Mouse (Mus musculus) heart, embryonic 15.5 days (tissue): ENCODE data around the gene Unk. TPM values are rescaled to one million over a fixed set of nuclear protein-coding genes. Genes with fewer than 3 reads are reported as not detected.
A peak's percentile ranks its signal among the peaks of the same experiment; 100 is the strongest.

Experiments
- ATAC-seq: fragments of 200-750 bp; cut with Nextera tagmentation; replicated peaks from 2 replicates; pipeline ENCODE4 v1.8.0; 2017; ENCODE audit warnings: low read depth, moderate TSS enrichment; ENCODE audit not compliant: insufficient number of reproducible peaks, insufficient read depth, low FRiP score
- H3K27ac ChIP-seq: fragments of 300-500 bp; sonication (generic); 2 replicates; pipeline ENCODE4 v1.5.1; 2015; ENCODE audit warnings: mild to moderate bottlenecking, inconsistent platforms
- H3K27me3 ChIP-seq: fragments of 300-500 bp; sonication (generic); 2 replicates; pipeline ENCODE4 v1.6.1; 2015; ENCODE audit warnings: inconsistent platforms
- H3K36me3 ChIP-seq: fragments of 300-500 bp; sonication (generic); 2 replicates; pipeline ENCODE4 v1.6.1; 2015; ENCODE audit warnings: mild to moderate bottlenecking, inconsistent platforms
- H3K4me1 ChIP-seq: fragments of 300-500 bp; sonication (generic); replicated peaks from 2 replicates; pipeline ENCODE4 v1.6.1; 2015; ENCODE audit warnings: inconsistent platforms
- H3K4me2 ChIP-seq: fragments of 300-500 bp; sonication (generic); 2 replicates; pipeline ENCODE4 v1.6.1; 2015; ENCODE audit warnings: inconsistent platforms, mild to moderate bottlenecking, moderate library complexity
- H3K4me3 ChIP-seq: fragments of 300-500 bp; sonication (generic); 2 replicates; pipeline ENCODE4 v1.5.1; 2015; ENCODE audit warnings: mild to moderate bottlenecking, inconsistent platforms
- H3K9ac ChIP-seq: fragments of 300-500 bp; sonication (generic); 2 replicates; pipeline ENCODE4 v1.6.1; 2015; ENCODE audit warnings: mild to moderate bottlenecking, inconsistent platforms
- H3K9me3 ChIP-seq: fragments of 300-500 bp; sonication (generic); replicated peaks from 2 replicates; pipeline ENCODE4 v1.6.1; 2016; ENCODE audit warnings: inconsistent platforms
- WGBS: fragments of 180-500 bp; shearing (Covaris S2); methylation state at CpG from one replicate; pipeline ENCODE4 v1.1.7; 2015; ENCODE audit warnings: mixed read lengths; 5-methylcytosine and 5-hydroxymethylcytosine counted together
- polyA plus RNA-seq: library from polyadenylated mRNA; unstranded; fragments of >200 nt; fragmentation: Nextera tagmentation; extraction: Ambion mirVana; gene quantifications from 2 replicates; pipeline ENCODE4 v1.2.1, GENCODE M21; 2015

Unk gene
- polyA plus RNA-seq, 1 experiment from 2014 or later: 19.5 TPM

GRCm38 (mm10) chr11:116071510-116071909 lies 41.4 kb downstream of the Unk start:
- no peaks in the 10 kb centered on the region for H3K36me3 ChIP-seq
- H3K4me2 ChIP-seq: no peak overlapping the region
- H3K27ac ChIP-seq: no peak overlapping the region
- H3K9me3 ChIP-seq: no peaks in the 10 kb centered on the region
- WGBS: 61% methylated on average over 5 of the region's 5 CpGs
- no peak overlapping the region for H3K4me3 ChIP-seq
- peaks cover 13% of the 10 kb centered on the region for H3K4me1 ChIP-seq
- no peaks in the 10 kb centered on the region for H3K27me3 ChIP-seq
- no peak for ATAC-seq
- no peak overlapping the region for H3K9ac ChIP-seq

DNA sequence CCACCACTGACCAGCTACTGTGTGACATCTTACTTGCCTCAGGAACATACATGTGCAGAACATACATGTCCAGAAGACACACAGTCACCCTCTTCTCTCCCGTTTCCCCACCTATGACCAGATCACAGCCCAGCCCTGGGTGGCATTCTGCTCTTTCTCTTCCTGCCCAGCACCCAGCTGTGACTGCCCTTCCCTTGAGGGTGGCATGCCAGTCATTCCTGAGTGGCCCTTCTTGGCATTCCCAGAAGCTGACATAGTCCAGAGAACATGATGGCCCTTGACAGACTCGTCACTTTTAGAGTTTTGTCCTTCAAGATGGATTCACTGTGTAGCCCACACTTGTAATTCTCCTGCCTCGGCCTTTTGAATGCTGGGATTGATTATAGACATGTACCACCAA lies 42.5 kb downstream of the Unk start:
- H3K9ac ChIP-seq: no peak overlapping the region
- no peak for ATAC-seq
- no peak overlapping the region for H3K4me3 ChIP-seq
- no peaks in the 10 kb centered on the region for H3K27me3 ChIP-seq
- H3K36me3 ChIP-seq: no peaks in the 10 kb centered on the region
- no peak overlapping the region for H3K27ac ChIP-seq
- no peak overlapping the region for H3K4me2 ChIP-seq
- no peaks in the 10 kb centered on the region for H3K9me3 ChIP-seq
- WGBS: 62% methylated on average over 3 of the region's 3 CpGs
- H3K4me1 ChIP-seq: peaks cover 24% of the 10 kb centered on the region

GRCm38 (mm10) chr11:116074436-116074991 lies 44.4 kb downstream of the Unk start:
- Histone ChIP-seq H3K27ac (no peak overlapping the region), H3K36me3 (peaks cover 2% of the 10 kb centered on the region; the same call in 1 of the 2 replicates), H3K4me2 (no peak overlapping the region), H3K4me1 (peaks cover 34% of the 10 kb centered on the region), H3K9me3 (no peaks in the 10 kb centered on the region), H3K4me3 (no peak overlapping the region), H3K27me3 (no peaks in the 10 kb centered on the region), H3K9ac (no peak overlapping the region)
- no peak for ATAC-seq
- 50% methylated on average over 7 of the region's 7 CpGs for WGBS

- Histone ChIP-seq H3K9me3 (no peaks in the 10 kb centered on the region), H3K4me1 (peaks cover 34% of the 10 kb centered on the region), H3K27ac (no peak overlapping the region), H3K36me3 (peaks cover 14% of the 10 kb centered on the region; the same call in 1 of the 2 replicates), H3K9ac (no peak overlapping the region), H3K4me3 (no peak overlapping the region), H3K27me3 (no peaks in the 10 kb centered on the region), H3K4me2 (no peak overlapping the region)
- no peak for ATAC-seq
- 37% methylated on average over 20 of the region's 20 CpGs for WGBS
Observed at GRCm38 (mm10) chr11:116075539-116076265, 45.6 kb downstream of the Unk start.

GRCm38 (mm10) chr11:116076266-116076540 lies 46.1 kb downstream of the Unk start:
- WGBS: 60% methylated on average over 7 of the region's 7 CpGs

GRCm38 (mm10) chr11:116076836-116077235 lies 46.7 kb downstream of the Unk start:
- peak overlapping the region; percentile 19; the same call in 1 of the 2 replicates for H3K9ac ChIP-seq
- H3K27me3 ChIP-seq: no peaks in the 10 kb centered on the region
- ATAC-seq: no peak
- no peaks in the 10 kb centered on the region for H3K9me3 ChIP-seq
- peak overlapping the region; percentile 49 for H3K27ac ChIP-seq
- 58% methylated on average over 7 of the region's 7 CpGs for WGBS
- H3K4me2 ChIP-seq: peak overlapping the region; percentile 50; the same call in 1 of the 2 replicates
- peaks cover 34% of the 10 kb centered on the region for H3K4me1 ChIP-seq
- H3K4me3 ChIP-seq: peak overlapping the region; percentile 25
- H3K36me3 ChIP-seq: peaks cover 25% of the 10 kb centered on the region

More at GRCm38 (mm10) chr11:116076266-116076540, 46.1 kb downstream of the Unk start:
- Histone ChIP-seq H3K27ac (no peak overlapping the region), H3K9ac (no peak overlapping the region), H3K9me3 (no peaks in the 10 kb centered on the region), H3K4me1 (peaks cover 34% of the 10 kb centered on the region), H3K4me3 (no peak overlapping the region), H3K36me3 (peaks cover 19% of the 10 kb centered on the region), H3K27me3 (no peaks in the 10 kb centered on the region), H3K4me2 (no peak overlapping the region)
- ATAC-seq: no peak

GRCm38 (mm10) chr11:116077446-116078204 lies 47.5 kb downstream of the Unk start, which contains the start of gene Unc13d:
Unc13d (minus strand) TSS chr11:116077961.
- Histone ChIP-seq H3K36me3 (peaks cover 33% of the 10 kb centered on the region), H3K4me3 (peak within 1 kb of the TSS; percentile 25), H3K9me3 (no peaks in the 10 kb centered on the region), H3K4me1 (peaks cover 34% of the 10 kb centered on the region), H3K9ac (0 out of 2 replicates have a peak within 1 kb of the TSS, but pooled peaks have one; percentile 19), H3K27me3 (no peaks in the 10 kb centered on the region), H3K4me2 (peak within 1 kb of the TSS; percentile 50), H3K27ac (peak within 1 kb of the TSS; percentile 49)
- peak; percentile 43; the same call in 1 of the 2 replicates for ATAC-seq
- WGBS: 57% methylated on average over 22 of the region's 22 CpGs

DNA sequence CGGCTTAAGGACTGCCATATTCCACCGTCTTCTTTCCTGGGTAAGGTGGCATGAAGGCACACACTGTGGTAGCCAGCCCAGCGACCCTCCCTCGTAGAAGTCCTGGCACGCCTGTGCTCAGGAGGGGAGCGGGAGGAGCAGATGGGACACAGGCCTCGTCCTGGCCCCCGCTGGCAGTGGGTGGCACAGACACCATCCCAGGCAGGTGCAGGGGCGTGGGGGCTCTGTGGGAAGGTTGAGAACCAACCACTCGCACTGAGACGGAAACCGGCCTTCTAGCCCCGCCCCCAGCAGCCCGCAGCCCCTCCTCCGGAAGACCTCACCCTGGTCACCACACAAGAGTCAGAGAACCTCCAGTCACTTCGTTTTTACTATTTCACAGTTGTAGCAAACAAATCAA lies 48.1 kb downstream of the Unk start:
- Histone ChIP-seq H3K36me3 (peaks cover 37% of the 10 kb centered on the region), H3K27me3 (no peaks in the 10 kb centered on the region), H3K9ac (no peak overlapping the region), H3K4me2 (peak overlapping the region; percentile 50), H3K9me3 (no peaks in the 10 kb centered on the region), H3K27ac (peak overlapping the region; percentile 49), H3K4me1 (peaks cover 34% of the 10 kb centered on the region), H3K4me3 (peak overlapping the region; percentile 25)
- 22% methylated on average over 16 of the region's 16 CpGs for WGBS
- peak; percentile 7; the same call in 1 of the 2 replicates for ATAC-seq

GRCm38 (mm10) chr11:116078676-116079320 lies 48.7 kb downstream of the Unk start:
- no peak overlapping the region for H3K9ac ChIP-seq
- no peak overlapping the region for H3K4me3 ChIP-seq
- H3K9me3 ChIP-seq: no peaks in the 10 kb centered on the region
- no peak overlapping the region for H3K27ac ChIP-seq
- H3K36me3 ChIP-seq: peaks cover 43% of the 10 kb centered on the region
- no peaks in the 10 kb centered on the region for H3K27me3 ChIP-seq
- peaks cover 34% of the 10 kb centered on the region for H3K4me1 ChIP-seq
- WGBS: 51% methylated on average over 10 of the region's 10 CpGs
- H3K4me2 ChIP-seq: no peak overlapping the region
- ATAC-seq: no peak

GRCm38 (mm10) chr11:116079511-116079910 lies 49.4 kb downstream of the Unk start:
- no peaks in the 10 kb centered on the region for H3K27me3 ChIP-seq
- no peak for ATAC-seq
- H3K36me3 ChIP-seq: peaks cover 50% of the 10 kb centered on the region
- H3K27ac ChIP-seq: no peak overlapping the region
- H3K4me3 ChIP-seq: no peak overlapping the region
- no peak overlapping the region for H3K9ac ChIP-seq
- H3K9me3 ChIP-seq: no peaks in the 10 kb centered on the region
- WGBS: 81% methylated on average over 10 of the region's 10 CpGs
- no peak overlapping the region for H3K4me2 ChIP-seq
- H3K4me1 ChIP-seq: peaks cover 29% of the 10 kb centered on the region

DNA sequence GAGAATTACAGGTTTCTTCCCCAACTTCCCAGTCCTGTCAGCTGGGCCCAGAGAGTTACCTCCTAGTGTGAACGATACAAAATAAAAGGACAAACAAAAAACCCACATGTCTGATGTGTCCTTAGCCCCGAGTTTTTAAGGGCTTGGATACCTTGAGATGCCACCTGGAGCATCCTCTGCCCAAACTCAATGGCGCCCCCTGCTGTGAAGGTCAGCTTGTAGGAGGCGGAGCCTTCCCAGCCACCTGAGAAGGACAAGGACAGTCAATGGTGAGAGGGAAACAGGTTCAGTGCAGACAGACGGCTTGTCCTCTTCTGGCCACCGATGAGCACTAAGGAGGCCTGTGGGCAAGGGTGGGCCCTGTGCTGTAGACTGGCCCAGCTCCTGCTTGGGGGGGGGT lies 51.0 kb downstream of the Unk start:
- Histone ChIP-seq H3K4me2 (no peak overlapping the region), H3K27ac (no peak overlapping the region), H3K9me3 (no peaks in the 10 kb centered on the region), H3K27me3 (no peaks in the 10 kb centered on the region), H3K4me1 (peaks cover 35% of the 10 kb centered on the region), H3K9ac (no peak overlapping the region), H3K4me3 (no peak overlapping the region), H3K36me3 (peaks cover 52% of the 10 kb centered on the region)
- WGBS: 69% methylated on average over 6 of the region's 6 CpGs
- no peak for ATAC-seq
